Mouse (Mus musculus) erythroblast, embryonic 14.5 days (primary cell): ENCODE measurements around the gene Glt8d2.

Experiments used
- GATA1 ChIP-seq: IDR thresholded peaks from 2 replicates; pipeline ENCODE4 v1.6.1; 2012; ENCODE audit warnings: low read length, inconsistent platforms, mixed read lengths
- TAL1 ChIP-seq: IDR thresholded peaks from 3 replicates; pipeline ENCODE4 v1.6.1; 2012; ENCODE audit warnings: low read length, inconsistent platforms, mixed read lengths

- TF ChIP-seq TAL1 (no peak), GATA1 (no peak)
These were observed at the start of gene Glt8d2 for GRCm38 (mm10) chr10:82690494-82690893.
